Mouse (Mus musculus) heart, adult 2 months (tissue): ENCODE results near the gene Stxbp5.

Experiments
- CTCF ChIP-seq: fragments of 200-600 bp; IDR thresholded peaks from 2 replicates; pipeline ENCODE4 v1.8.1; 2022; ENCODE audit warnings: antibody characterized with exemption, mild to moderate bottlenecking, moderate library complexity
- EP300 ChIP-seq: fragments of 200-500 bp; IDR thresholded peaks from 2 replicates; pipeline ENCODE4 v1.6.1; 2011; ENCODE audit warnings: low read depth, low read length, control low read depth; ENCODE audit not compliant: insufficient read depth
- POLR2A ChIP-seq: fragments of 200-500 bp; IDR thresholded peaks from 2 replicates; pipeline ENCODE4 v1.6.1; 2011; ENCODE audit warnings: mild to moderate bottlenecking, low read depth, low read length, control low read depth; ENCODE audit not compliant: insufficient read depth

DNA sequence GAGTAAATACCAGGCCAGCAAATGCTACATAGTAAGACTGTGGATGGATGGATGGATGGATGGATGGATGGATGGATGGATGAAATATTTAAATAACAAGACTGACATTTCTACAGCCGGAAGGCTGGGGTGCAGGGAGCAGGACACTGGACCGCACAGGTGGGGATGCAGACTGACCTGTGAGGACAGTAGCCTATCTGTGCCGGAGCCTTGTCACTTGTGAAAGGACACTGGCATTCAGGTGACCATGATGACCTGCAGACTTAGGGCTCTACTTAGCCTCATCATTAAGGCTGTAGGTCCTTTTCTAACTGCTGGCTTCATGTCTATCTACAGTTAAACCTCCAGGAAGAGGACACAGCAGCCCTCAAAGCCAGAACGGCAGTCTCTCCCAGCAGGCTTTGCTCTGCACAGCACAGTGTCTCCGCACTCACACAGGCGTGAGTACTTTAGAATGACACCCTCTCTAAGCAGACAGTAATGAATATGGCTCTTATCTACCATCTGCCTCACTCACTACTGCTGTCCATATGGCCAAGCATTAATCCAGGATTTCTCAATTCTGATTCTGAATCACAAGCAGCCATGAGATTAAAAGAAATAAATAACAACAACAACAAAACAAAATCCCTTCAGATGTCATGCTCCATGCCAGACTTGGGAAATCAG lies 21.9 kb downstream of the Stxbp5 start:
- TF ChIP-seq POLR2A (no peak), CTCF (no peak), EP300 (no peak)
